Mouse (Mus musculus): ENCODE measurements around the gene Gm11060.

The Gm11060 gene

GRCm38 (mm10) chr2:105091718-105092117 lies at the start of gene Gm11060:
Gene Gm11060 (plus strand): TSS chr2:105092018.
- no peak for DNase-seq

GRCm38 (mm10) chr2:105043152-105043551 lies 48.7 kb upstream of the Gm11060 start:
- no peak for DNase-seq

GRCm38 (mm10) chr2:105048301-105048700 lies 43.5 kb upstream of the Gm11060 start:
- no peak for DNase-seq

GRCm38 (mm10) chr2:105055529-105055928 lies 36.3 kb upstream of the Gm11060 start:
- no peak for DNase-seq

- no peak for DNase-seq
Observed at GRCm38 (mm10) chr2:105058577-105059116, 33.2 kb upstream of the Gm11060 start.

GRCm38 (mm10) chr2:105062741-105063372 lies 29.0 kb upstream of the Gm11060 start:
- peak in 1 of 2 experiments; percentile 3 for DNase-seq

- no peak for DNase-seq
Observed at GRCm38 (mm10) chr2:105072496-105072895, 19.3 kb upstream of the Gm11060 start.

GRCm38 (mm10) chr2:105074196-105074595 lies 17.6 kb upstream of the Gm11060 start:
- DNase-seq: no peak

- no peak for DNase-seq
Observed at GRCm38 (mm10) chr2:105075809-105076208, 16.0 kb upstream of the Gm11060 start.

- no peak for DNase-seq
Observed at GRCm38 (mm10) chr2:105077151-105077550, 14.7 kb upstream of the Gm11060 start.

GRCm38 (mm10) chr2:105082256-105082790 lies 9.5 kb upstream of the Gm11060 start:
- no peak for DNase-seq

GRCm38 (mm10) chr2:105084035-105084434 lies 7.8 kb upstream of the Gm11060 start:
- DNase-seq: no peak

- DNase-seq: no peak
Observed at GRCm38 (mm10) chr2:105086081-105086480, 5.7 kb upstream of the Gm11060 start.

- no peak for DNase-seq
Observed at GRCm38 (mm10) chr2:105088005-105088404, 3.8 kb upstream of the Gm11060 start.

GRCm38 (mm10) chr2:105089083-105089482 lies 2.7 kb upstream of the Gm11060 start:
- no peak for DNase-seq

- no peak for DNase-seq
Observed at GRCm38 (mm10) chr2:105089581-105090508, 2.0 kb upstream of the Gm11060 start.

- DNase-seq: no peak
Observed at GRCm38 (mm10) chr2:105090991-105091390, 827 bp upstream of the Gm11060 start.

GRCm38 (mm10) chr2:105097294-105097953 lies 5.6 kb downstream of the Gm11060 start:
- no peak for DNase-seq

GRCm38 (mm10) chr2:105099410-105099809 lies 7.6 kb downstream of the Gm11060 start:
- DNase-seq: no peak

GRCm38 (mm10) chr2:105100541-105100940 lies 8.7 kb downstream of the Gm11060 start:
- DNase-seq: no peak

GRCm38 (mm10) chr2:105108703-105109158 lies 16.9 kb downstream of the Gm11060 start:
- no peak for DNase-seq

- no peak for DNase-seq
Observed at GRCm38 (mm10) chr2:105114074-105114473, 22.3 kb downstream of the Gm11060 start.

GRCm38 (mm10) chr2:105117669-105118068 lies 25.9 kb downstream of the Gm11060 start:
- DNase-seq: no peak
